Mouse (Mus musculus): ENCODE results near the gene Cenpv.

DNA sequence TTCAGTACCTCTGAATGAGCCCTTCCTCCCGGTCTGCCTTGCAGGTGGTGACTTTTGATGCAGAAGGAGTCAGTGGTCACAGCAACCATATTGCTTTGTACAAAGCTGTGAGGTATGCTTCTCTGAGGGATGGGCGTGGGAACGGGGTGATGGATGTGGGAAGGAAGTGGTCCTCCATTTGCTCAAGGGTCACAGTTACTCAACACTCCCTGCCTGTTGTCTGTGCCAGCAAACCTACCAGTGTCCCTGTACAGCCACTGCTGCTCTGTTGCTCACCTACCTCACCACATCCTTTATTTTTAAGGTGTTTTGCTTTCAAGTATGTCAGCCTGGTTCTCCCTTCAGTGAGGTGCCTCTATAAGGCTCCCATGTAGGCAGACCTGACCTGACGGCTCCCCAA lies 31.4 kb downstream of the Cenpv start:
- no peak for TF ChIP-seq CTCF (IDR thresholded peaks at IDR 0.05; ENCODE audit: low read depth)
- TF ChIP-seq EP300 (IDR thresholded peaks at IDR 0.05; ENCODE audit: low read depth): no peak
